In genomic region chr4:48688148-48688547, GRCm38 (mm10) we compare ENCODE assay signal across 20 mouse cellular contexts. TPM values are rescaled to one million over a fixed set of nuclear protein-coding genes. Genes with fewer than 3 reads are reported as not detected.
"Had no signal": no experiment of that assay in that cellular context is flagged by ENCODE, and none has a peak within 500 bp of the region (broad histone marks: within the 10 kb centered on the region; RNA-seq: fewer than 3 reads in every experiment).

No protein-coding gene starts in this region.

- H3K27me3 ChIP-seq: limb, embryonic 12.5 days; liver, embryonic 13.5 days; lung, embryonic 15.5 days; megakaryocyte, embryonic 14.5 days; midbrain, embryonic 12.5 days; neural tube, embryonic 15.5 days had no signal

- H3K27ac ChIP-seq: left cerebral cortex, adult 2 months; limb, embryonic 12.5 days; liver, embryonic 13.5 days; lung, embryonic 15.5 days; macrophage; midbrain, embryonic 12.5 days; neural tube, embryonic 15.5 days; stomach, postnatal 0 days had no signal

- H3K36me3 ChIP-seq: limb, embryonic 12.5 days; liver, embryonic 13.5 days; lung, embryonic 15.5 days; midbrain, embryonic 12.5 days; neural tube, embryonic 15.5 days had no signal

- ATAC-seq: liver, postnatal 0 days had no signal

- H3K9ac ChIP-seq: limb, embryonic 12.5 days; liver, embryonic 13.5 days; liver, postnatal 0 days; lung, embryonic 15.5 days; midbrain, embryonic 12.5 days; neural tube, embryonic 15.5 days had no signal

- DNase-seq: kidney, adult 11 months; kidney, adult 9 months; kidney, postnatal 10 days; liver; liver, embryonic 13.5 days; liver, postnatal 0 days; lung, postnatal 14 days; right cerebral cortex, adult 18-20 months; right cerebral cortex, postnatal 25 days; thymus, adult 2 months; thymus, postnatal 36 days had no signal

- H3K4me1 ChIP-seq: lung, embryonic 15.5 days; megakaryocyte, embryonic 14.5 days had no signal

- H3K4me3 ChIP-seq: left cerebral cortex, adult 2 months; limb, embryonic 12.5 days; liver, embryonic 13.5 days; lung, embryonic 15.5 days; megakaryocyte, embryonic 14.5 days; midbrain, embryonic 12.5 days; neural tube, embryonic 15.5 days had no signal

RNA-seq across cellular contexts. Expression of gene Cavin4, which starts 24.8 kb away (rescaled TPM):
- polyA plus RNA-seq: large intestine, adult 2 months; macrophage had no signal
